Mouse (Mus musculus): ENCODE measurements around the gene Brd3. TPM values are rescaled to one million over a fixed set of nuclear protein-coding genes. Genes with fewer than 3 reads are reported as not detected.
A peak's percentile ranks its signal among the peaks of the same experiment; 100 is the strongest.

The Brd3 gene
- total and polyA plus RNA-seq, 3 experiments = 10.7 to 46.9 (median 38.7) TPM

- peaks cover 15% of the 10 kb centered on the region for H3K79me2 ChIP-seq (ENCODE audit: control insufficient read depth, insufficient read depth, low read length, poor library complexity)
- no peaks in the 10 kb centered on the region for H3K9me3 ChIP-seq (replicated peaks; ENCODE audit: insufficient read depth, low read length)
- H3K4me3 ChIP-seq (ENCODE audit: control insufficient read depth in 1 of 2, insufficient read depth in 1 of 2, low read depth in 2 of 2, low read length in 2 of 2) = no peak overlapping the region
- peaks cover 0 to 14% of the 10 kb centered on the region in 2 experiments; a peak in 2 of 4 replicates for H3K36me3 ChIP-seq (ENCODE audit: control insufficient read depth in 1 of 2, insufficient read depth in 2 of 2, low read length in 2 of 2)
- peaks cover 3 to 19% of the 10 kb centered on the region in 2 experiments for H3K4me1 ChIP-seq (ENCODE audit: control insufficient read depth in 1 of 2, insufficient read depth in 2 of 2, low read length in 2 of 2)
- no peak overlapping the region for H3K27ac ChIP-seq (ENCODE audit: control insufficient read depth, low read depth, low read length)
- no peak overlapping the region for H3K9ac ChIP-seq (ENCODE audit: control insufficient read depth, low read depth, low read length, poor library complexity, severe bottlenecking)
- no peaks in the 10 kb centered on the region for H3K27me3 ChIP-seq (ENCODE audit: control insufficient read depth in 1 of 2, insufficient read depth in 2 of 2, low read length in 2 of 2)
- no peak for DNase-seq (ENCODE audit: low read depth, low spot score)
- TF ChIP-seq SMC3 (IDR thresholded peaks at IDR 0.05; ENCODE audit: low read depth, low read length) (no peak), ZMIZ1 (IDR thresholded peaks at IDR 0.05; ENCODE audit: low read depth, low read length) (no peak), TBP (IDR thresholded peaks at IDR 0.05; ENCODE audit: low read depth, low read length) (no peak)
These were observed 83.9 kb downstream of the Brd3 start for GRCm38 (mm10) chr2:27423596-27423995.

GRCm38 (mm10) chr2:27421293-27422068 is 86.0 kb downstream of the Brd3 start:
- no peaks in the 10 kb centered on the region for H3K9me3 ChIP-seq (replicated peaks; ENCODE audit: insufficient read depth, low read length)
- peak; percentile 52 for DNase-seq (ENCODE audit: low read depth, low spot score)
- H3K27ac ChIP-seq (ENCODE audit: control insufficient read depth, low read depth, low read length) = no peak overlapping the region
- TF ChIP-seq MAX (IDR thresholded peaks at IDR 0.05; ENCODE audit: low read length) = no peak
- TF ChIP-seq NELFE (IDR thresholded peaks at IDR 0.05; ENCODE audit: low read depth, low read length) = no peak
- TF ChIP-seq USF2 (IDR thresholded peaks at IDR 0.05; ENCODE audit: borderline replicate concordance in 1 of 2, insufficient read depth in 1 of 2, low read depth in 1 of 2, low read length in 2 of 2) = no peak
- TF ChIP-seq JUND (IDR thresholded peaks at IDR 0.05; ENCODE audit: low read depth, low read length) = no peak
- TF ChIP-seq RAD21 (IDR thresholded peaks at IDR 0.05; ENCODE audit: low read depth, low read length) = no peak
- no peak for TF ChIP-seq BHLHE40 (IDR thresholded peaks at IDR 0.05; ENCODE audit: borderline replicate concordance, low read depth, low read length)
- TF ChIP-seq EP300 (IDR thresholded peaks at IDR 0.05; ENCODE audit: low read depth in 1 of 2, low read length in 2 of 2) = peak; percentile 23 to 65; a peak in 3 of 4 replicates
- no peak for TF ChIP-seq SMC3 (IDR thresholded peaks at IDR 0.05; ENCODE audit: low read depth, low read length)
- peak; percentile 41; the same call in 1 of the 2 replicates for TF ChIP-seq SIN3A (IDR thresholded peaks at IDR 0.05; ENCODE audit: low read length)
- no peak for TF ChIP-seq ZKSCAN1 (IDR thresholded peaks at IDR 0.05; ENCODE audit: low read depth, low read length)
- TF ChIP-seq MEF2A (IDR thresholded peaks at IDR 0.05; ENCODE audit: extremely low read depth, insufficient replicate concordance, low read depth, low read length, poor library complexity, severe bottlenecking) = no peak
- no peak for TF ChIP-seq MAFK (IDR thresholded peaks at IDR 0.05; ENCODE audit: borderline replicate concordance, low read depth, low read length)
- TF ChIP-seq TCF12 (IDR thresholded peaks at IDR 0.05; ENCODE audit: low read depth, low read length) = 0 out of 2 replicates have a peak, but pooled peaks have one; percentile 41
- 0 out of 2 replicates have a peak, but pooled peaks have one; percentile 36 for TF ChIP-seq ETS1 (IDR thresholded peaks at IDR 0.05; ENCODE audit: low read depth, low read length)
- no peak for TF ChIP-seq CHD2 (IDR thresholded peaks at IDR 0.05; ENCODE audit: low read length)
- TF ChIP-seq ZNF384 (IDR thresholded peaks at IDR 0.05; ENCODE audit: low read depth, low read length) = no peak
- H3K79me2 ChIP-seq (ENCODE audit: control insufficient read depth, insufficient read depth, low read length, poor library complexity) = peaks cover 12% of the 10 kb centered on the region
- H3K4me1 ChIP-seq (ENCODE audit: control insufficient read depth in 1 of 2, insufficient read depth in 2 of 2, low read length in 2 of 2) = peaks cover 5 to 27% of the 10 kb centered on the region in 2 experiments
- H3K27me3 ChIP-seq (ENCODE audit: control insufficient read depth in 1 of 2, insufficient read depth in 2 of 2, low read length in 2 of 2) = no peaks in the 10 kb centered on the region
- H3K4me3 ChIP-seq (ENCODE audit: control insufficient read depth in 1 of 2, insufficient read depth in 1 of 2, low read depth in 2 of 2, low read length in 2 of 2) = no peak overlapping the region
- peaks cover 0 to 10% of the 10 kb centered on the region in 2 experiments; a peak in 2 of 4 replicates for H3K36me3 ChIP-seq (ENCODE audit: control insufficient read depth in 1 of 2, insufficient read depth in 2 of 2, low read length in 2 of 2)
- H3K9ac ChIP-seq (ENCODE audit: control insufficient read depth, low read depth, low read length, poor library complexity, severe bottlenecking) = no peak overlapping the region

Data from MEL (cell line).